Mouse (Mus musculus) Patski (cell line): ENCODE data around the gene Klhl31. TPM values are rescaled to one million over a fixed set of nuclear protein-coding genes. Genes with fewer than 3 reads are reported as not detected.

Experiments used
- ATAC-seq: fragments of 100-300 bp; one replicate; pipeline ENCODE4 v1.8.0; 2021
- CTCF ChIA-PET: fragments of 350-600 bp; sonication (Branson Sonifier 250); formaldehyde crosslinking; loops from one replicate; lab custom pipeline; 2022; ENCODE audit warnings: inconsistent platforms; lab: Charles Lee
- POLR2A ChIA-PET: fragments of 350-600 bp; sonication (Branson Sonifier 250); formaldehyde crosslinking; loops from one replicate; lab custom pipeline; 2022; ENCODE audit warnings: antibody characterized with exemption, inconsistent platforms; lab: Charles Lee
- DNase-seq: peaks from one replicate; pipeline ENCODE4 v3.0.0-alpha.2; 2011; ENCODE audit warnings: low read depth, low spot score
- H3K27me3 ChIP-seq: fragments of 371-371 bp; one replicate; pipeline ENCODE4 v1.5.1; 2021
- CTCF ChIP-seq: fragments of 100-300 bp; IDR thresholded peaks from one replicate; pipeline ENCODE4 v1.5.1; 2021
- in situ Hi-C: fragments of 300-500 bp; cut with MboI; formaldehyde crosslinking; loops from 3 replicates; pipeline ENCODE4 v1.11.1; 2018; ENCODE audit warnings: low pct_unique_long_range_greater_than_20kb, mixed read lengths
- polyA plus RNA-seq: library from polyadenylated mRNA; unstranded; gene quantifications from one replicate; pipeline ENCODE4 v1.2.3, GENCODE M21; 2021

Gene Klhl31
- polyA plus RNA-seq, result 0.10 TPM

DNA sequence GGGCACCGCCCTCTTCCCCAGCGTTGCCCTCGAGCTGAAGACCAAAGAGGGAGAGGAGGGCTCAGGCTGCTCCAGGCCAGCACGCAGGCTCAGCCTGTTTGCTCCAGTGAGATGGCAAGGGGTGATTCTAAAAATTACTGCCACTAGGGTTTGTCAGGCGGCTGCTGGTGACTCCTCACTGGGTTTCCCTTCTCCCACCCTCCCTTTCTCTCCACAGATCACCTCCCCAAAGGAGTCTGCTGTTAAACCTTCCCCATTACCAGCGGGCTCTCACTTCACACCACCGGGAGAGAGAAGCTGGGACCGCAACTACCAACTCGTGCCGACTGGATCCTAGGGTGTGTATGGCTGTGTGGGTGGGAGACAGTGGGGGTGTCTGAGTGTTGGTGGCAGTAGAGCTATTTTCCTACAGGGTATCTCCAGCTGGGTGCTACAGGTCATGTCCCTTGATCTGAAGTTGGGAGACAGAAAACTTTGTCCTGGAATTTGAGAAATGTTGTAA is at the start of gene Klhl31:
Gene Klhl31, plus strand, starts transcription at position 51 of the 502 bp plus-strand sequence.
- ChIA-PET CTCF (interaction anchor here (1.4 kb wide), 1 partner anchor 11 kb away, joined by 3 read pairs; no protein-coding TSS in a partner anchor), POLR2A (no interaction called here)
- no peak for DNase-seq
- peak; percentile 35 for ATAC-seq
- TF ChIP-seq CTCF, result no peak
- H3K27me3 ChIP-seq, result no peaks in the 10 kb centered on the region
- in situ Hi-C loops, result no loop called here

DNA sequence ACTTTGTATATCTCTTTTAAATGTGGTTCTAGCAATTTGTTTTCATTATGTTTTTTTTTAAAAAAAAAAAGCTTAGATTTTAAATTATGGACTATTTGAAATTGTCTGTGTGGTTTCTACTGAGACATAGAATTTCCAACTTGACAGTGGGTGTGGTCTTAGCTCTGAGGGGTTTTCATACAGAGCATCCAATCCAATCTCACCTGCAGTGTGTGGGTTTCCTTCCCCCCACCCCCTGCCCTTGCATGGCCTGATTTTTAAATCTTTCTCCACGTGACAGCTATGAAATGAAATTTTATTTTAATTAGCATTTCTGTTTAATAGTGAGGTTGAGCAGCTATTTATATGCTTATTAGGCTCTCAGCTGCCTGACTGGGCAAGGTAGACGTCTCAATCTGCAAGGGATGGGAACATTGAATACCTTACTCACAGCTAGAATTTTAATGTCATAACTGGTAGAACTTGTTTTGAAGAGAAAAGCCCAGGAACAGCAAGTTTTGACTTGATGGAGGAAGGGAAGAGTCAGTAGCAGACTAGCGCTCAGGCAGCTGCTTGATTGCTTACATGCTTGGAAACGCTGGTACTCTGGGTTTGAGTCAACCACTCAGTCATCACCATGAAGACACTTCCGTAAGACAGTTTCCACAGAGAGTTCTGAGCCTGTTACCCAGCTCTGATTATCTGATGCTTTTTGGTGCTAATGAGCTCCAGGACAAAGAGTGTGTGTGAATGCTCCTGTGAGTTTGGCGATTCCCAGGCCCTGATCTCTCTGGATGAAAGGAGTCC is 49.3 kb upstream of the Klhl31 start:
- in situ Hi-C loops, result no loop called here
- ChIA-PET POLR2A (no interaction called here), CTCF (interaction anchor here (0.6 to 3.0 kb wide), 2 partner anchors 9 to 12 kb away, joined by 3 to 22 read pairs; no protein-coding TSS in a partner anchor)
- no peaks in the 10 kb centered on the region for H3K27me3 ChIP-seq
- ATAC-seq, result no peak
- DNase-seq, result no peak
- no peak for TF ChIP-seq CTCF

- ChIA-PET POLR2A (no interaction called here), CTCF (interaction anchor here (3.0 kb wide), 1 partner anchor 9 kb away, joined by 22 read pairs; no protein-coding TSS in a partner anchor)
- TF ChIP-seq CTCF, result no peak
- DNase-seq (no peak), ATAC-seq (no peak)
- H3K27me3 ChIP-seq, result no peaks in the 10 kb centered on the region
- in situ Hi-C loops, result no loop called here
Measured at GRCm38 (mm10) chr9:77587616-77588015, 48.7 kb upstream of the Klhl31 start.

GRCm38 (mm10) chr9:77589496-77589895 is 46.8 kb upstream of the Klhl31 start:
- CTCF ChIA-PET, result interaction anchor here (1.4 kb wide), 1 partner anchor 9 kb away, joined by 3 read pairs; no protein-coding TSS in a partner anchor
- POLR2A ChIA-PET, result interaction anchor here (0.6 kb wide), 1 partner anchor 68 kb away, joined by 4 read pairs; no protein-coding TSS in a partner anchor
- TF ChIP-seq CTCF, result no peak
- DNase-seq, result no peak
- no peak for ATAC-seq
- H3K27me3 ChIP-seq, result no peaks in the 10 kb centered on the region
- in situ Hi-C loops, result no loop called here

GRCm38 (mm10) chr9:77592423-77592822 is 43.9 kb upstream of the Klhl31 start:
- no peak for TF ChIP-seq CTCF
- ATAC-seq (peak; percentile 74), DNase-seq (peak; percentile 64)
- ChIA-PET POLR2A (no interaction called here), CTCF (interaction anchor here (0.9 kb wide), 1 partner anchor 16 kb away, joined by 3 read pairs; no protein-coding TSS in a partner anchor)
- H3K27me3 ChIP-seq, result no peaks in the 10 kb centered on the region
- in situ Hi-C loops, result no loop called here

DNA sequence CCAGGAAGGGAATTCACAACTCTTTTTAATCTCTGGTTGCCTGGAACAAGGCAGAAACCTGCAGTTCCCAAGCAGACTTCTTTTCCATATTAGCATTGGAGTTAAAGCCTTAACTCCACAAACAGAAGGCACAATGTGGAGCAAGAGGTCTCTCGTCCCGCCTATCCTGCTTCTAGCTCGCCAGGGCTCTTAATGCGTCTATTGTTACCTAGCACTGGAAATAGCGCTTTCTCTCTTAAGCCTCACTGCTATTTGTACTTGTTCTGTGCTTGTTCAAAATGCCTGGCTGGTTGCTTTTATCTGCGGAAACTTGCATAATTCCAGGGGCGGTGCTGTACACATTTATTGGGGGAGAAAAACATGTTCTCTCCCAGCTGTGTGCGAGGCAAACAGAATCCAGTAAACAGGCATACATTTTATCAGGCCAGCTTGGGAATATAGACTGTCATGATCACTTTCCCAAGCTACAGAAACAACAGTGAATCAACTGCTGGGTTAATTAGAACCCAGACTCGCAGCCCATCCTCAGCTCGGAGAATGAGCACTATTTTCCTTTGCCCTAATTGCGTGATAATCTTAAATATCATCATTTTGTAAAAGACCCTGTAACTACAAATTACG is 41.2 kb upstream of the Klhl31 start:
- no peak for TF ChIP-seq CTCF
- no peaks in the 10 kb centered on the region for H3K27me3 ChIP-seq
- in situ Hi-C loops, result no loop called here
- DNase-seq (no peak), ATAC-seq (no peak)
- ChIA-PET CTCF (interaction anchor here (1.3 to 3.0 kb wide), 4 partner anchors 8 to 28 kb away, joined by 3 to 22 read pairs (median 5); no protein-coding TSS in a partner anchor), POLR2A (interaction anchor here (0.7 kb wide), 1 partner anchor 11 kb away, joined by 3 read pairs; no protein-coding TSS in a partner anchor)

GRCm38 (mm10) chr9:77596355-77596754 is 39.9 kb upstream of the Klhl31 start:
- H3K27me3 ChIP-seq, result no peaks in the 10 kb centered on the region
- CTCF ChIA-PET, result interaction anchor here (0.6 to 3.0 kb wide), 40 partner anchors 9 to 591 kb away, joined by 3 to 22 read pairs (median 3); no protein-coding TSS in a partner anchor
- DNase-seq (no peak), ATAC-seq (no peak)
- POLR2A ChIA-PET, result no interaction called here
- TF ChIP-seq CTCF, result peak; percentile 99
- in situ Hi-C loops, result no loop called here

GRCm38 (mm10) chr9:77598560-77598959 is 37.7 kb upstream of the Klhl31 start:
- no peak for DNase-seq
- POLR2A ChIA-PET, result no interaction called here
- ATAC-seq, result peak; percentile 72
- H3K27me3 ChIP-seq, result no peaks in the 10 kb centered on the region
- CTCF ChIA-PET, result interaction anchor here (1.4 to 1.8 kb wide), 2 partner anchors 64 to 183 kb away, joined by 5 to 7 read pairs; no protein-coding TSS in a partner anchor
- TF ChIP-seq CTCF, result no peak
- in situ Hi-C loops, result no loop called here

DNA sequence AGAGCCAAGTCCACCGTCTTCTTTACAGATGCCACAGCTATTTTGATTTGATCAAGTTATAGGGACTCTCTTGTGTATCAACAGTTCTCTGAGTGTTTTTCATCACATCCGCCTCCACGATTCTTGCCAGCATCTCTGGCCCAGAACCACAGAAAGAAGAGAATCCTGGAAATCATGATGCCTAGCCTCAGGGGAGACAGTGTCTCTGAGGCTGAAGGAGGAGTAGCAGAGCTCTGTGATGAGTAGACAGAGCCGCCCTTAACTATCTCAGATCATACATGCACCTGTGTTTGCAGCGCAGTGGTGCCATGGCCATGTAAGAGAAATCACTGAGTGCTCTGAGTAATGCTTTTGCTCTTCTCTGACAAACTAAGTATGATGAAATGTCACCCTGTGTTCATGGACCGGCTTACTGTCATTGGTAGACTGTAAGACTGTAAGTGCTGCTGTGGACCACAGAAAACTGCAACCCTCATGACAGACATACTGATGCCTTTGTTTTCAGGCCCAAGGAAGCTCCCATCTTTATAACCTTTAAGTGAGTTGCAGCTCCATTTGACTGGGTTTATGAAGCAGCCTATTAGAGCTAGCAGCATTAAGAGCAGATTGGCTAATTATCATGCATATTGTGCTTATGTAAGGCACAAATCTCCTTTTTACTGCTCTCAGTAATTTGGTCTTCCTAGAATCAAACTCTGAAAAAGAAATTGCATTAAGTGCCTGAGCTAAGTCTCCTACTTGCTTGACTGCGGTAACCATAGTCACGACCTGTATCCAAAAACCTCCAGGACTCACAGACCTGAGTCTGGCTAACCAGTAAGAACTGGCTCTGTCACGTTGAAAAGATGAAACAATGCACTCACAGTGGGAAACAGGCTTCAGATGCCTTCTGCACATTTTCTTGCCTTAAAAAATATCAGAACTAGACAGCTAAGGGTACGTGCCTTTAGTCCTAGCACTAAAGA is 33.7 kb upstream of the Klhl31 start:
- no peak for ATAC-seq
- TF ChIP-seq CTCF, result no peak
- POLR2A ChIA-PET, result no interaction called here

More for the DNA sequence above, 33.7 kb upstream of the Klhl31 start:
- no peaks in the 10 kb centered on the region for H3K27me3 ChIP-seq
- CTCF ChIA-PET, result interaction anchor here (0.8 to 2.0 kb wide), 5 partner anchors 12 to 189 kb away, joined by 3 to 4 read pairs (median 4); no protein-coding TSS in a partner anchor
- in situ Hi-C loops, result loop anchor here (5.0 kb wide), 1 partner anchor 175 kb away; no protein-coding TSS in a partner anchor
- DNase-seq, result no peak
